Mouse (Mus musculus): ENCODE measurements at regions not wholly inside any gene's neighbourhood (a gene's known extent, or its start where the extent isn't known, plus 50 kb on each side); places are given as distances from the start of the nearest gene placed in this dataset.
A peak's percentile ranks its signal among the peaks of the same experiment; 100 is the strongest.

DNA sequence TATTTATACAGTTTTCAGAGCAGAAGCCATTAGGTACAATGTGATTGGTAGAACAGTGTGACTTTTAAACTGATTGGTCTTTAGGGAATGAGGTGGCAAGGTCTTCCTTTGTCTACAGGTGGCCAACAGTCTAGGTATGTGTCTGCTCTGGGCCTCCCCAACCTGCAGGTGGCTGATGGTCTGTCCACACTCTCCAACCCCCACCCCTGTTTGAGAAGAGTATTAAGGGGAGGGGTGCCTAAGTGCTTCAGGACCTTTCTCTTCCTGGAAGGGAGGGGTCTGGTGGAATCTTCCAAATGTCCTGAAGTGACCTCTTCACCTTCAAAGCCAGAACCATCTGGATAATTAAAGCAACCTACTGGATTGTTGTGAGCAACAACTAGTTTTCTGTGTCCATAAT is 434.4 kb upstream of the Man1a start:
- no peak for TF ChIP-seq POLR2A (IDR thresholded peaks at IDR 0.05; ENCODE audit: insufficient read depth, low read length)
- peak; percentile 78 for TF ChIP-seq EP300 (IDR thresholded peaks at IDR 0.05; ENCODE audit: insufficient read depth, low read depth, low read length)
- TF ChIP-seq CTCF (IDR thresholded peaks at IDR 0.05; ENCODE audit: low read depth, low read length) = no peak
